Mouse (Mus musculus) neural tube, embryonic 11.5 days (tissue): ENCODE results near the gene Tmem56. TPM values are rescaled to one million over a fixed set of nuclear protein-coding genes. Genes with fewer than 3 reads are reported as not detected.

Experiments used
- ATAC-seq: fragments of 200-750 bp; cut with Nextera tagmentation; 2 replicates; pipeline ENCODE4 v1.8.0; 2017; ENCODE audit warnings: moderate number of reproducible peaks, mild to moderate bottlenecking, moderate TSS enrichment, moderate library complexity; ENCODE audit not compliant: insufficient read depth, low FRiP score, low TSS enrichment
- DNase-seq: peaks from one replicate; pipeline ENCODE4 v3.0.0-alpha.2; 2015; ENCODE audit warnings: low spot score
- H3K27ac ChIP-seq: fragments of 300-500 bp; sonication (generic); 2 replicates; pipeline ENCODE4 v1.5.1; 2014; ENCODE audit warnings: low read depth, mild to moderate bottlenecking, low read length
- H3K27me3 ChIP-seq: fragments of 300-500 bp; sonication (generic); 2 replicates; pipeline ENCODE4 v1.6.1; 2014; ENCODE audit warnings: mild to moderate bottlenecking, low read length, mixed read lengths; ENCODE audit not compliant: control insufficient read depth, insufficient read depth
- H3K36me3 ChIP-seq: fragments of 300-500 bp; sonication (generic); 2 replicates; pipeline ENCODE4 v1.6.1; 2014; ENCODE audit warnings: mild to moderate bottlenecking, low read length, moderate library complexity, mixed read lengths; ENCODE audit not compliant: control insufficient read depth, insufficient read depth
- H3K4me1 ChIP-seq: fragments of 300-500 bp; sonication (generic); 2 replicates; pipeline ENCODE4 v1.6.1; 2014; ENCODE audit warnings: low read length, mixed read lengths; ENCODE audit not compliant: control insufficient read depth, insufficient read depth
- H3K4me2 ChIP-seq: fragments of 300-500 bp; sonication (generic); 2 replicates; pipeline ENCODE4 v1.6.1; 2014; ENCODE audit warnings: low read depth, mild to moderate bottlenecking, moderate library complexity
- H3K4me3 ChIP-seq: fragments of 300-500 bp; sonication (generic); 2 replicates; pipeline ENCODE4 v1.5.1; 2014; ENCODE audit warnings: low read depth, low read length
- H3K9ac ChIP-seq: fragments of 300-500 bp; sonication (generic); 2 replicates; pipeline ENCODE4 v1.6.1; 2014; ENCODE audit warnings: mild to moderate bottlenecking, low read length
- H3K9me3 ChIP-seq: fragments of 300-500 bp; sonication (generic); 2 replicates; pipeline ENCODE4 v1.6.1; 2016; ENCODE audit warnings: low read length; ENCODE audit not compliant: control insufficient read depth
- WGBS: fragments of 180-500 bp; shearing (Covaris S2); extraction: QIAGEN DNeasy Blood & Tissue Kit; methylation state at CpG from one replicate; pipeline ENCODE4 v1.1.7; 2014; 5-methylcytosine and 5-hydroxymethylcytosine counted together
- polyA plus RNA-seq: library from polyadenylated mRNA; unstranded; fragments of >200 nt; fragmentation: Nextera tagmentation; extraction: Ambion mirVana; gene quantifications from 2 replicates; pipeline ENCODE4 v1.2.1, GENCODE M21; 2014

Gene Tmem56
- polyA plus RNA-seq, result 1.1 and 1.2 TPM in 2 replicates

- Histone ChIP-seq H3K4me3 (no peak within 1 kb of the TSS), H3K36me3 (no peaks in the 10 kb centered on the region), H3K4me1 (no peaks in the 10 kb centered on the region), H3K9ac (no peak within 1 kb of the TSS), H3K27me3 (no peaks in the 10 kb centered on the region), H3K9me3 (no peaks in the 10 kb centered on the region), H3K27ac (no peak within 1 kb of the TSS), H3K4me2 (no peak within 1 kb of the TSS)
- 86% methylated on average over 4 of the region's 4 CpGs for WGBS
- no peak for DNase-seq
- ATAC-seq, result no peak
Observed at GRCm38 (mm10) chr3:121282998-121283397, at the start of gene Tmem56. Gene Tmem56, minus strand, starts transcription at chr3:121283098.

- H3K36me3 ChIP-seq, result no peaks in the 10 kb centered on the region
- H3K4me3 ChIP-seq, result no peak overlapping the region
- DNase-seq (no peak), ATAC-seq (no peak)
- H3K27me3 ChIP-seq, result no peaks in the 10 kb centered on the region
- no peaks in the 10 kb centered on the region for H3K9me3 ChIP-seq
- H3K9ac ChIP-seq, result no peak overlapping the region
- 90% methylated on average over 7 of the region's 7 CpGs for WGBS
- no peak overlapping the region for H3K27ac ChIP-seq
- no peak overlapping the region for H3K4me2 ChIP-seq
- no peaks in the 10 kb centered on the region for H3K4me1 ChIP-seq
Observed at GRCm38 (mm10) chr3:121330244-121330646, 47.3 kb upstream of the Tmem56 start.

- DNase-seq (no peak), ATAC-seq (no peak)
- no peak overlapping the region for H3K4me3 ChIP-seq
- H3K9ac ChIP-seq, result no peak overlapping the region
- H3K4me2 ChIP-seq, result no peak overlapping the region
- H3K27ac ChIP-seq, result no peak overlapping the region
- no peaks in the 10 kb centered on the region for H3K4me1 ChIP-seq
- no peaks in the 10 kb centered on the region for H3K27me3 ChIP-seq
- H3K9me3 ChIP-seq, result no peaks in the 10 kb centered on the region
- WGBS, result 85% methylated on average over 10 of the region's 10 CpGs
- H3K36me3 ChIP-seq, result no peaks in the 10 kb centered on the region
Observed at GRCm38 (mm10) chr3:121329647-121330046, 46.7 kb upstream of the Tmem56 start.

GRCm38 (mm10) chr3:121327406-121327805 is 44.5 kb upstream of the Tmem56 start:
- no peak overlapping the region for H3K9ac ChIP-seq
- H3K4me1 ChIP-seq, result no peaks in the 10 kb centered on the region
- DNase-seq (no peak), ATAC-seq (no peak)
- no peak overlapping the region for H3K4me3 ChIP-seq
- 93% methylated on average over 5 of the region's 5 CpGs for whole genome bisulfite sequencing
- no peaks in the 10 kb centered on the region for H3K36me3 ChIP-seq
- no peaks in the 10 kb centered on the region for H3K27me3 ChIP-seq
- no peak overlapping the region for H3K4me2 ChIP-seq
- H3K9me3 ChIP-seq, result no peaks in the 10 kb centered on the region
- no peak overlapping the region for H3K27ac ChIP-seq

- 96% methylated on average over 15 of the region's 15 CpGs for WGBS
- no peak for DNase-seq
- H3K27me3 ChIP-seq, result no peaks in the 10 kb centered on the region
- H3K27ac ChIP-seq, result no peak overlapping the region
- H3K4me2 ChIP-seq, result no peak overlapping the region
- H3K9ac ChIP-seq, result no peak overlapping the region
- ATAC-seq, result no peak
- no peak overlapping the region for H3K4me3 ChIP-seq
- no peaks in the 10 kb centered on the region for H3K9me3 ChIP-seq
- H3K36me3 ChIP-seq, result no peaks in the 10 kb centered on the region
- H3K4me1 ChIP-seq, result no peaks in the 10 kb centered on the region
Observed at GRCm38 (mm10) chr3:121323371-121323770, 40.5 kb upstream of the Tmem56 start.

GRCm38 (mm10) chr3:121320896-121321295 is 38.0 kb upstream of the Tmem56 start:
- 85% methylated on average over 1 of the region's 1 CpGs for WGBS
- DNase-seq, result no peak
- H3K36me3 ChIP-seq, result no peaks in the 10 kb centered on the region

GRCm38 (mm10) chr3:121319906-121320305 is 37.0 kb upstream of the Tmem56 start:
- Histone ChIP-seq H3K9ac (no peak overlapping the region), H3K4me3 (no peak overlapping the region), H3K9me3 (no peaks in the 10 kb centered on the region), H3K27ac (no peak overlapping the region), H3K4me1 (no peaks in the 10 kb centered on the region), H3K27me3 (no peaks in the 10 kb centered on the region), H3K36me3 (no peaks in the 10 kb centered on the region), H3K4me2 (no peak overlapping the region)
- ATAC-seq (no peak), DNase-seq (no peak)
- WGBS, result 94% methylated on average over 6 of the region's 6 CpGs

More at GRCm38 (mm10) chr3:121320896-121321295, 38.0 kb upstream of the Tmem56 start:
- Histone ChIP-seq H3K27me3 (no peaks in the 10 kb centered on the region), H3K4me3 (no peak overlapping the region), H3K4me2 (no peak overlapping the region), H3K9ac (no peak overlapping the region), H3K9me3 (no peaks in the 10 kb centered on the region), H3K27ac (no peak overlapping the region), H3K4me1 (no peaks in the 10 kb centered on the region)
- no peak for ATAC-seq

GRCm38 (mm10) chr3:121315498-121315897 is 32.6 kb upstream of the Tmem56 start:
- 96% methylated on average over 7 of the region's 7 CpGs for WGBS
- no peak for DNase-seq
- ATAC-seq, result no peak
- H3K9ac ChIP-seq, result no peak overlapping the region
- H3K27ac ChIP-seq, result no peak overlapping the region
- no peaks in the 10 kb centered on the region for H3K4me1 ChIP-seq
- H3K27me3 ChIP-seq, result no peaks in the 10 kb centered on the region
- H3K9me3 ChIP-seq, result no peaks in the 10 kb centered on the region
- no peak overlapping the region for H3K4me2 ChIP-seq
- no peak overlapping the region for H3K4me3 ChIP-seq
- no peaks in the 10 kb centered on the region for H3K36me3 ChIP-seq

- ATAC-seq, result no peak
- WGBS, result 91% methylated on average over 6 of the region's 6 CpGs
- H3K4me2 ChIP-seq, result no peak overlapping the region
- H3K9me3 ChIP-seq, result no peaks in the 10 kb centered on the region
- H3K27ac ChIP-seq, result no peak overlapping the region
- no peak overlapping the region for H3K9ac ChIP-seq
- no peaks in the 10 kb centered on the region for H3K36me3 ChIP-seq
- no peak for DNase-seq
- H3K27me3 ChIP-seq, result no peaks in the 10 kb centered on the region
- no peak overlapping the region for H3K4me3 ChIP-seq
- no peaks in the 10 kb centered on the region for H3K4me1 ChIP-seq
Observed at GRCm38 (mm10) chr3:121314149-121314548, 31.3 kb upstream of the Tmem56 start.
